Mouse (Mus musculus) E14TG2a.4 (cell line): ENCODE results near the gene Brms1.
"Not testable (repeated sequence)": the region's sequence is repeated elsewhere in the genome, so short reads cannot be mapped to it uniquely, and the experiment has no call there.

Experiments used
- H3K27me3 ChIP-seq: 2 replicates; pipeline ENCODE4 v1.6.1; 2014; ENCODE audit warnings: low read length, control low read depth; ENCODE audit not compliant: insufficient read depth
- H3K36me3 ChIP-seq: 2 replicates; pipeline ENCODE4 v1.6.1; 2014; ENCODE audit warnings: low read length, control low read depth; ENCODE audit not compliant: insufficient read depth
- H3K4me1 ChIP-seq: replicated peaks from 2 replicates; pipeline ENCODE4 v1.6.1; 2014; ENCODE audit warnings: low read depth, low read length, control low read depth
- H3K4me3 ChIP-seq: replicated peaks from 2 replicates; pipeline ENCODE4 v1.5.1; 2014; ENCODE audit warnings: mild to moderate bottlenecking, low read length
- H3K9me3 ChIP-seq: 2 replicates; pipeline ENCODE4 v1.6.1; 2014; ENCODE audit warnings: low read length, control low read depth
- CTCF ChIP-seq: conservative IDR thresholded peaks from 2 replicates; pipeline ENCODE4 v1.5.1; 2014; ENCODE audit warnings: low read length
- NANOG ChIP-seq: IDR thresholded peaks from 2 replicates; pipeline ENCODE4 v1.6.1; 2014; ENCODE audit warnings: borderline replicate concordance, low read length, mixed read lengths
- POU5F1 ChIP-seq: IDR thresholded peaks from 2 replicates; pipeline ENCODE4 v1.6.1; 2014; ENCODE audit warnings: low read length, borderline replicate concordance

Gene Brms1

DNA sequence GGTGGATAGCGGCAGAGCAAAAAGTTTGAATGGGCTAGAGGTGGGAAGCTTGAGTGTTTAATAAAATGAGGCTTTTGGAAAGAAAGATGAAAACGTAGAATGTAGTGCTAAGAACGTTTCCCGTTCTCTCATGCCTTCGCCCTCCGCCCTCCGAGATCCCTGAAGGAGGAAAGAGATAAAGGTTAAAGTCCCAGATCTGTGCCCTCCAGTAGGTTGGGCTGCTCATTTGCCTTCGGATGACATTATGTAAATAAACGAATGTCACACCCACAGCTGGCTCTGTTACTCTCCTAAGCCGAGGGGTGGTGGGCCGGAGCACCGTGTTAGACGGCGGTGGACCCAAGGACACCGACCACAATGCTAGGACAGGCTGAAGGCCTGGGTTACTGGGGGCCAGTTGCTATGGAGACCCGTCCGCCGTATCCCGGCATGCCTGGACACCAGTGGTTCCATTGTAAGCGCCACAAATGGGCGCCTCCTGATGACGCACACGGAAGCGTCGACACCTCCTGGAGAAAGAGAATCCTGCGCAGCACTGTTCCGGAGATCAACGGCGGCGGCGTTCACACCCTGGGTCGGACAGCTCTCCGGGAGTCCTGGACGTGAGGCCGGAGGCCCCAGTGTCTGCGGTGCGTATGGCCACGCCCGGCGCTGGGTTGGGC is at the start of gene Brms1:
Brms1 (plus strand) TSS at position 493 of the 662 bp plus-strand sequence.
- no peak for TF ChIP-seq NANOG
- TF ChIP-seq POU5F1: no peak
- TF ChIP-seq CTCF: no peak
- Histone ChIP-seq H3K36me3 (peaks cover 30% of the 10 kb centered on the region), H3K4me3 (peak within 1 kb of the TSS; percentile 92), H3K9me3 (no peaks in the 10 kb centered on the region), H3K27me3 (peaks cover 25% of the 10 kb centered on the region), H3K4me1 (peaks cover 81% of the 10 kb centered on the region)

DNA sequence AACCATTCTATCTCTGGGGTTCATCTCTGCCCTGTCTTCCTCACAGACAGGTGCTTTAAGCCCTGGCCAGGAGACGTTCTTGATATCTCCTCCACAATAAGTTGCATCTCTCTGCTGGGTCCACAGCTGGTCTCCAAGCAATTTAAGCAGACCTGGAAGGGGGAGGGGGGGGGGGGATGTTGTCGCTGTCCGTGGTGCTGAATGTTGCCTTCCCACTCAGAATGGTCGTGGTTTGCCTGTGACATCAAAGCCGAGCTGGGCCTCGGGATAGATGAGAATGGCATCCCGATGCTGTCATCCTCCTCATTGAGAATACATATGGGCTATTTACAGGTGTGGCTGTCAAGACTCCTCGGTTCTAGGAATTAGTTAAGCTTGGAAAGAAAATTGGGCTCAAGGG is 48.8 kb upstream of the Brms1 start:
- TF ChIP-seq POU5F1: no peak
- no peak for TF ChIP-seq NANOG
- TF ChIP-seq CTCF: no peak
- H3K36me3 ChIP-seq: no peaks in the 10 kb centered on the region
- H3K9me3 ChIP-seq: no peaks in the 10 kb centered on the region
- H3K4me1 ChIP-seq: peaks cover 40% of the 10 kb centered on the region
- peaks cover 95% of the 10 kb centered on the region for H3K27me3 ChIP-seq
- no peak overlapping the region for H3K4me3 ChIP-seq

DNA sequence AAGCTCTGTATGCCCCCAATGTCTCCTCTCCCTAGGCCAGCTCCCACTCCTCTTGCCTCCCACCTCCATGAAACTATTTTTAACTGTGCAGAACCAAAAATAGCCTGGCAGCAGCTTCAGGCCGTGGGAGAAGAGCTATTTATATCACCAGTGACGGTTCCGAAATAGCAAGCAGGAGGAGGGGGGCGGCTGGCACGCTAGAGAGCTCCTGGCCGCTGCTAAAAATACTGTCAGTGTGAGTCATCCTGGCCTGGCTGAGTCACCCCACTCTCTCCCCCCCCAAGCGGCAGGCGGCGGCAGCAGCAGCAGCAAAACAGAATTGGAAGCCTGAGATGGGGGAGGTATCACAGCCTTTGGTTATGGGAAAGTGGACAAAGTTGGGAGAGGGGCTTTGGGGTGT is 48.2 kb upstream of the Brms1 start:
- Histone ChIP-seq H3K9me3 (no peaks in the 10 kb centered on the region), H3K4me3 (no peak overlapping the region), H3K4me1 (peaks cover 44% of the 10 kb centered on the region), H3K27me3 (peaks cover 95% of the 10 kb centered on the region), H3K36me3 (no peaks in the 10 kb centered on the region)
- TF ChIP-seq CTCF: no peak
- no peak for TF ChIP-seq POU5F1
- no peak for TF ChIP-seq NANOG

DNA sequence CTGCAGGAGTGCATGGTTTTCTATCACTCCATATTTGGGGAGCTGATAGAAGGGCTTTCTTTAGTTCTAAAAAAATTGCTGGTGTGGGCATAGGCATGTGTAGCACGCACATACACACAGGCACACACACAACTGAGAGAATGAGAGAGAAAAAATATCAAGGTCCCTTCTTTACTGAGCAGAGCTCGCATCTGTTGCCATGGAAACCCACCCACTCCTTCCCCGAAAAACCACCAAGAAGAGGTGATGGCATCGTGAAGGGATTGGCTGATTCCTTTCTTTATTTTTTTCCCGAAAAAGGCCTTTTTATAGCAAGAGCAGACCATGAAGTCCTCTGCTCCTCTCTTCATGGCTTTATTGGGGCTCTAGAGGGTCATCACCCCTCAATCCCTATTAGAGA is 47.1 kb upstream of the Brms1 start:
- H3K4me3 ChIP-seq: no peak overlapping the region
- peaks cover 56% of the 10 kb centered on the region for H3K4me1 ChIP-seq
- no peaks in the 10 kb centered on the region for H3K9me3 ChIP-seq
- no peak for TF ChIP-seq POU5F1
- no peak for TF ChIP-seq NANOG
- no peak for TF ChIP-seq CTCF
- peaks cover 97% of the 10 kb centered on the region for H3K27me3 ChIP-seq
- no peaks in the 10 kb centered on the region for H3K36me3 ChIP-seq

DNA sequence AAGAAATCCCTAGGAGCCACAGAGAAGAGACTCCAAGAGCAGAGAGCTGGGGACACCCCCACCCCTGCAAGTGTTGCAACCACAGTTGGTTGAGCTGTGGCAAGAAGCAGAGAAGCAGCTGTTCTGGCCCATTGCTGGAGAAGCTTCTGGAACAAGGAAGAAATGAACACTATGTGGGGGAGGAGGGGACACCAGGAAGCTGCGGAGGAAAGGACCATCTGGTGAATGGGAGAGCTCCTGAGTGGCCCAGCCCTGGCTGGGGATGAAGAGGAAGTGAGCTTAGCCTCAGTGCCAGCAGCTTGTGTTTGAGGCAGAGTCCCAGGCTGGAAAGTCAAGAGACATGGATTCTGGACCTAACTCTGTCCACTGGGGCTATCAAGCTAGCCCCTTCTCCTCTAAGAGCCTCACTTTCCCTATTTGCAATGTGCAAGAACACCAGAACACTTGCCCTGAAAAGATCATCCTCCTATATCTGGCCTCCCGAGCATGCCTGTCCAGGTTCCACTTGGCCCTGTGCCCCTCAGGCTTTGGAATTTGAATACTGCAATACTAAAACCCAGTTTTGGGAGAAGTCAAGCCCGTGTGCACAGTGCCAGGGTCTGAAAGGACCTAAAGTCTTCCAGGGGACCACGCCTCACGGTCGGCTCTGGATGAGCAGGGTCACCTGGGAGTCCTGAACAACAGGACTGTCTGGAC is 41.6 kb upstream of the Brms1 start:
- peaks cover 66% of the 10 kb centered on the region for H3K27me3 ChIP-seq
- no peaks in the 10 kb centered on the region for H3K9me3 ChIP-seq
- TF ChIP-seq CTCF: no peak
- no peak for TF ChIP-seq POU5F1
- no peak for TF ChIP-seq NANOG
- no peak overlapping the region for H3K4me3 ChIP-seq
- no peaks in the 10 kb centered on the region for H3K36me3 ChIP-seq
- peaks cover 43% of the 10 kb centered on the region for H3K4me1 ChIP-seq

DNA sequence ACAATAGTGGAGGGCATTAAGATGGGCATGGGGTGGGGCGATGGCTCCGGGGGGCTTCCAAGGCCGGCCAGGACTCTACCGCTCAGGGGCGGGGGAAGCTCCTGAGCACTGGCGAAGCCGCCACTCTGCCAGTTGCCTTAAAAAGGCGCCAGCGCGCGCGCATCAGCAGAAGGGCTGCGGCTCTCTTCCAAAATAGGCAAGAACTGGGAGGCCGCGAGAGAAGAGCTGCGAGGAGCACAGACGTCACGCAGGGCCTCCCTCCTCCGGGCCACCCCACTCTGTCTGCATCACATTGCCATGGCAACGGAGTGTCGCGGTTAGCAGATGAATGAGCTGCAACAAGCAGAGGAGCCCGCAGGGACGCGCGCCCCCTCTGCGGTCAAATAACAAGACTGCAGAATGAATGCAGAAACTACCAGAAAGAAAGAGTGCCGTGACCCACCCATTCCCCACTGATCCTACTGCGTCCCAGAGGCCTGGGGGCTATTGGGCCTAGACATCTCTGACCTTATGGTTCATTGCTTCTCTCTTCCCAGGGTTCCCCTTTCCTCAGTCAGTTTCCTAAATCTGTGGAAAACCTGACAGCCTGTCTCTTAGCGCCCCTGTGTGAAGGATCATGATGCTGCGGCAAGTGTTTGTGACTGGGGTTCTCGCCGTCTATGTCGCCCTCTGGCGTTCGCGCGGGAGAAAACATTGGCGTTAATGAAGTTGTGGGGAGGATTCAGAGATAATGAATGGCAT is 39.3 kb upstream of the Brms1 start:
- peak; percentile 87 for TF ChIP-seq CTCF
- TF ChIP-seq POU5F1: no peak
- Histone ChIP-seq H3K9me3 (no peaks in the 10 kb centered on the region), H3K4me1 (peaks cover 42% of the 10 kb centered on the region), H3K4me3 (peak overlapping the region; percentile 69), H3K27me3 (peaks cover 47% of the 10 kb centered on the region), H3K36me3 (no peaks in the 10 kb centered on the region)

DNA sequence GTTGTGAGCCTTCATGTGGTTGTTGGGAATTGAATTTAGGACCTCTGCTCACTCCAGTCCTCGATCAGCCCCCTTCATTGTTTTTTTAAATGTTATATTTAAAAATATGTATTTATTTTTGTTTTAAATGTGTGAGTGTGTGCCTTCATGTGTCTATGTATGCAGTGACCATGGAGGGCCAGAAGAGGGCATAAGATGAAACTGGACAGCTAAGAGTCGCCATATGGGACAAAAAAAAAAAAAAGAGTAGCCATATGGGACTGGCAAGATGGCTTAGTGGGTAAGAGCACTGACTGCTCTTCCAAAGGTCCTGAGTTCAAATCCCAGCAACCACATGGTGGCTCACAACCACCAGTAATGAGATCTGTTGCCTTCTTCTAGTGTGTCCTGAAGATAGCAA is 37.5 kb upstream of the Brms1 start:
- not testable (repeated sequence) for H3K9me3 ChIP-seq, H3K36me3 ChIP-seq, H3K4me3 ChIP-seq
- H3K4me1 ChIP-seq: peaks cover 25% of the 10 kb centered on the region
- peaks cover 31% of the 10 kb centered on the region for H3K27me3 ChIP-seq

DNA sequence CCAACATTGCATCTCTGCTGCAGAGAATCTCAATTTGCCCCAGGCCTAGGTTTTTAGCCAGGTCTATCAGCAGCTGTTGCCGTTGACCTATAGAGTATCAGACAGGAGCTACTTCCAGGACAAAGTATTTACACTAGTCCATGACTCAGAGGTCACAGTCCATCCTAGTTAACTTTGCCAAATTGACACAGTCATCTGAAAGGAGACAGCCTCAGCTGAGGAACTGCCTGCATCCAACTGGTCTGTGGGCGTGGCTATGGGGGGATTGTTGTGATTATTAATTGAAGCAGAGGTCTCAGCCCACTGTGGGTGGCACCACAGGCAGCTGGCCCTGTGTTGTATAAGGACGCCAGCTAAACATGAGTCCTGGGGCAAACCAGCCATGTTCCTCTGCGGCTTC is 36.2 kb upstream of the Brms1 start:
- TF ChIP-seq POU5F1 (no peak), NANOG (no peak), CTCF (no peak)
- Histone ChIP-seq H3K9me3 (no peaks in the 10 kb centered on the region), H3K27me3 (peaks cover 18% of the 10 kb centered on the region), H3K4me3 (no peak overlapping the region), H3K4me1 (peaks cover 20% of the 10 kb centered on the region), H3K36me3 (no peaks in the 10 kb centered on the region)

DNA sequence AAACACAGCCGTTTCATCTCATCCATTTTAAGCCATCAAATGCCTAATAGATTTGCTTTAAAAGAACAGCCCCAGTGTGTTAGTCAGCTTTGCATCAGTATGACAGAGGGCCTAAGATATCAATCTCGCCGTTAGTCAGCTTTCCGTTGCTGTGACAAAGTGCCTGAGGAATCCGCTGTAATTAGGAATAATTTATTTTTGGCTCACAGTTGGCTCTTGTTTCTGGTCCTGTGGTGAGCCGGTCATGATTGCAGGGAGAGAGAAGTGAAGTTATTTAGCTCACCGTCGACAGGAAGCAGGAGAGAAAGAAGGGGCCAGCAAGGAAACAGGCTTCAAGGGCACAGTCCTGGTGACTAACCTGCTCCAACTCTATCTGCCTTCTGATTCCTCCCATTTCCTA is 28.0 kb upstream of the Brms1 start:
- H3K36me3 ChIP-seq: no peaks in the 10 kb centered on the region
- H3K4me3 ChIP-seq: no peak overlapping the region
- no peak for TF ChIP-seq CTCF
- no peak for TF ChIP-seq POU5F1
- no peak for TF ChIP-seq NANOG
- H3K27me3 ChIP-seq: no peaks in the 10 kb centered on the region
- H3K4me1 ChIP-seq: peaks cover 53% of the 10 kb centered on the region
- H3K9me3 ChIP-seq: no peaks in the 10 kb centered on the region
